Mouse (Mus musculus) liver, embryonic 14.5 days (tissue): ENCODE data around the gene Gtf3c2.

Source experiments
- CTCF ChIP-seq: IDR thresholded peaks from 2 replicates; pipeline ENCODE4 v1.5.1; 2016; ENCODE audit warnings: antibody characterized with exemption, low read depth, control low read depth
- EP300 ChIP-seq: IDR thresholded peaks from 2 replicates; pipeline ENCODE4 v1.6.1; 2016; ENCODE audit warnings: antibody characterized with exemption, low read depth

GRCm38 (mm10) chr5:31149781-31150180 lies 30.2 kb downstream of the Gtf3c2 start:
- TF ChIP-seq EP300: no peak
- no peak for TF ChIP-seq CTCF
